Mouse (Mus musculus): ENCODE data around the gene Ovol1.

Gene Ovol1

GRCm38 (mm10) chr19:5568470-5569140 is 8.2 kb upstream of the Ovol1 start:
- DNase-seq: peak; percentile 90

- DNase-seq: peak; percentile 90
These were observed 7.4 kb upstream of the Ovol1 start, which contains the start of gene Ap5b1 for GRCm38 (mm10) chr19:5567534-5568469. Gene Ap5b1, plus strand, starts transcription at chr19:5568025.

GRCm38 (mm10) chr19:5567180-5567533 is 6.7 kb upstream of the Ovol1 start:
- DNase-seq: no peak

- no peak for DNase-seq
These were observed 5.9 kb upstream of the Ovol1 start for GRCm38 (mm10) chr19:5566316-5566715.

- no peak for DNase-seq
These were observed 2.3 kb upstream of the Ovol1 start for GRCm38 (mm10) chr19:5562776-5563175.

GRCm38 (mm10) chr19:5561886-5562285 is 1.4 kb upstream of the Ovol1 start:
- no peak for DNase-seq

GRCm38 (mm10) chr19:5561252-5561790 is 875 bp upstream of the Ovol1 start:
- peak; percentile 19 for DNase-seq

- DNase-seq: no peak
These were observed 602 bp downstream of the Ovol1 start for GRCm38 (mm10) chr19:5559631-5560456.

- DNase-seq: no peak
These were observed 1.2 kb downstream of the Ovol1 start for GRCm38 (mm10) chr19:5559229-5559628.

- no peak for DNase-seq
These were observed 1.7 kb downstream of the Ovol1 start for GRCm38 (mm10) chr19:5558770-5559169.

- DNase-seq: no peak
These were observed 2.3 kb downstream of the Ovol1 start for GRCm38 (mm10) chr19:5558169-5558568.

- peak; percentile 32 for DNase-seq
These were observed 6.2 kb downstream of the Ovol1 start for GRCm38 (mm10) chr19:5554212-5554611.

GRCm38 (mm10) chr19:5553802-5554201 is 6.6 kb downstream of the Ovol1 start:
- DNase-seq: no peak

GRCm38 (mm10) chr19:5547471-5548056 is 12.9 kb downstream of the Ovol1 start:
- DNase-seq: no peak

- DNase-seq: no peak
These were observed 16.4 kb downstream of the Ovol1 start for GRCm38 (mm10) chr19:5544031-5544430.

GRCm38 (mm10) chr19:5543362-5543761 is 17.1 kb downstream of the Ovol1 start:
- no peak for DNase-seq

GRCm38 (mm10) chr19:5538786-5539185 is 21.7 kb downstream of the Ovol1 start:
- DNase-seq: no peak

GRCm38 (mm10) chr19:5532520-5532919 is 27.9 kb downstream of the Ovol1 start:
- DNase-seq: no peak

GRCm38 (mm10) chr19:5530138-5530524 is 30.3 kb downstream of the Ovol1 start:
- DNase-seq: no peak

GRCm38 (mm10) chr19:5529325-5530137 is 30.9 kb downstream of the Ovol1 start:
- DNase-seq: peak; percentile 100

GRCm38 (mm10) chr19:5525204-5525603 is 35.2 kb downstream of the Ovol1 start:
- DNase-seq: no peak

GRCm38 (mm10) chr19:5518721-5519120 is 41.7 kb downstream of the Ovol1 start:
- DNase-seq: no peak

All from lung, postnatal 14 days (tissue).